Mouse (Mus musculus) thymus, adult 2 months (tissue): ENCODE measurements around the gene Hoxc12.

Source experiments
- CTCF ChIP-seq: fragments of 200-500 bp; IDR thresholded peaks from 2 replicates; pipeline ENCODE4 v1.5.1; 2012; ENCODE audit warnings: mild to moderate bottlenecking, control low read depth, low read length, moderate library complexity, borderline replicate concordance; ENCODE audit not compliant: control insufficient read depth, poor library complexity, insufficient read depth; ENCODE audit errors: extremely low read depth
- POLR2A ChIP-seq: fragments of 200-500 bp; IDR thresholded peaks from 2 replicates; pipeline ENCODE4 v1.6.1; 2012; ENCODE audit warnings: mild to moderate bottlenecking, low read length, control low read depth, moderate library complexity; ENCODE audit not compliant: control insufficient read depth, poor library complexity, insufficient read depth; ENCODE audit errors: extremely low read depth

DNA sequence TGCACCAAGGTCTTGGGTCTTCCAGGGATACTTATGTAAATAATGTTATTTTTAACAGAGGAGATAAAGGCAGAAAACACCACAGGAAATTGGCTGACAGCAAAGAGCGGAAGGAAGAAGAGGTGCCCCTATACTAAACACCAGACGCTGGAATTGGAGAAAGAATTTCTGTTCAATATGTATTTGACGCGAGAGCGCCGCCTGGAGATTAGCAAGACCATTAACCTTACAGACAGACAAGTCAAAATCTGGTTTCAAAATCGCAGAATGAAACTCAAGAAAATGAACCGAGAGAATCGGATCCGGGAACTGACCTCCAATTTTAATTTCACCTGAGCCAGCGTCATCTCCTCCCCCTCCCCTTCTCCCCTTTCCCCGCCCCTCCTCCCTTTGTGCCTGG is 34.2 kb downstream of the Hoxc12 start:
- TF ChIP-seq CTCF (no peak), POLR2A (no peak)
